Mouse (Mus musculus) Patski (cell line): ENCODE measurements at regions not wholly inside any gene's neighbourhood (a gene's known extent, or its start where the extent isn't known, plus 50 kb on each side); places are given as distances from the start of the nearest gene placed in this dataset.

ENCODE experiments used
- ATAC-seq: fragments of 100-300 bp; one replicate; pipeline ENCODE4 v1.8.0; 2021
- CTCF ChIA-PET: fragments of 350-600 bp; sonication (Branson Sonifier 250); formaldehyde crosslinking; loops from one replicate; lab custom pipeline; 2022; ENCODE audit warnings: inconsistent platforms; lab: Charles Lee
- POLR2A ChIA-PET: fragments of 350-600 bp; sonication (Branson Sonifier 250); formaldehyde crosslinking; loops from one replicate; lab custom pipeline; 2022; ENCODE audit warnings: antibody characterized with exemption, inconsistent platforms; lab: Charles Lee
- DNase-seq: peaks from one replicate; pipeline ENCODE4 v3.0.0-alpha.2; 2011; ENCODE audit warnings: low read depth, low spot score
- H3K27me3 ChIP-seq: fragments of 371-371 bp; one replicate; pipeline ENCODE4 v1.5.1; 2021
- CTCF ChIP-seq: fragments of 100-300 bp; IDR thresholded peaks from one replicate; pipeline ENCODE4 v1.5.1; 2021
- in situ Hi-C: fragments of 300-500 bp; cut with MboI; formaldehyde crosslinking; loops from 3 replicates; pipeline ENCODE4 v1.11.1; 2018; ENCODE audit warnings: low pct_unique_long_range_greater_than_20kb, mixed read lengths

DNA sequence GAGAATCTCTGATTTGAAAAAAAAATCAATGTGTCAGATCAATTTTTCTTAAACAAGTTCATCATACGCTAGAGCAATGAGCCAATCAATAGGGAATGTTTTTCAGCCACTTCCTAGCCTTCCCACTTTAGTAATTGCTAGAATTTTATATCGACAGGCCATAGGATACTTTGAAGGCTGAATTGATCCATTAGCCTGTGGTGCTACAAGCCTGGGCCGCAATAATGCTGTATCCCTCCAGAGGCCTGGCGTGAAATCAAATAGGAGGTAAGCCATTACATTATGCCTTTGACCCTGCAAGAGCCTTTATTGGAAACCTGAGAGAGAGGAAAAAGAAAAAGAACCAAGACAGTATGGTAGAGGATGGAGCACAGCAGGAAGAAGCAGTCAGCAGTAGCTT is 53.7 kb upstream of the Gm11232 start:
- in situ Hi-C loops = no loop called here
- no peak for TF ChIP-seq CTCF
- ChIA-PET POLR2A (no interaction called here), CTCF (no interaction called here)
- no peaks in the 10 kb centered on the region for H3K27me3 ChIP-seq
- ATAC-seq (no peak), DNase-seq (no peak)

DNA sequence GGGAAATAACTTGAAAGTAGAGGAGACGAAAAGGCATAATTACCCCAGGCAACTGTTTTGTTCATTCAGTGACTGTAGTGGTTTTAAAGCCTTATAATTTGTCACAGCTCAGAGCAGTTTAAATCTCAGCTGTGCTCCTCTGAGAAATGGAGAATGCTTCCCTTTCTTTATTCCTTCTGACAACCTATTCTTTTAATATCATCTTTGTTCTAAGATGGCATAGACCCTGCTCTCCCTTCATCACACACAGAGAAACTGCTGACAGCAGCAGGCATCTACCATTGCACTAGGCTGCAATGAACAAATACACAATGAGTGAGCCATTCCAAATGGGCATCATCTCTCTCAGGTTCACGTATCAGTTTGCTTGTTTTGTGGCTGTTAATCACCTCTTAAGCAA is 50.5 kb upstream of the Gm11232 start:
- TF ChIP-seq CTCF = no peak
- in situ Hi-C loops = no loop called here
- POLR2A ChIA-PET = no interaction called here
- CTCF ChIA-PET = no interaction called here
- ATAC-seq = no peak
- DNase-seq = no peak
- H3K27me3 ChIP-seq = no peaks in the 10 kb centered on the region
